Mouse (Mus musculus): Measurements from ENCODE around the gene Dll3. TPM values are rescaled to one million over a fixed set of nuclear protein-coding genes. Genes with fewer than 3 reads are reported as not detected.

Gene Dll3
- total and polyA plus RNA-seq, 2 experiments from 2014 or later = 17.3 to 17.6 TPM

GRCm38 (mm10) chr7:28268042-28268531, 34.0 kb downstream of the Dll3 start:
- under 1% methylated on average over 34 of the region's 62 CpGs for WGBS
- Histone ChIP-seq H3K4me3 (ENCODE audit: low read depth, low read length) (peak overlapping the region; percentile 94), H3K27ac (ENCODE audit: low read depth, low read length) (peak overlapping the region; percentile 93), H3K4me2 (ENCODE audit: low read depth, low read length, poor library complexity, severe bottlenecking) (peak overlapping the region; percentile 81), H3K4me1 (ENCODE audit: insufficient read depth, low read length) (no peaks in the 10 kb centered on the region; the same call in 1 of the 2 replicates), H3K27me3 (ENCODE audit: insufficient read depth, low read length) (no peaks in the 10 kb centered on the region), H3K9me3 (ENCODE audit: low read length) (no peaks in the 10 kb centered on the region), H3K9ac (replicated peaks; ENCODE audit: low read length, poor library complexity, severe bottlenecking) (peak overlapping the region; percentile 99), H3K36me3 (ENCODE audit: insufficient read depth, low read length) (peaks cover 4% of the 10 kb centered on the region; the same call in 1 of the 2 replicates)
- peak; percentile 30 for DNase-seq (ENCODE audit: low spot score)
- ATAC-seq (ENCODE audit: low FRiP score) = peak; percentile 77
- TF ChIP-seq CTCF (IDR thresholded peaks at IDR 0.05) = no peak

- Histone ChIP-seq H3K4me1 (ENCODE audit: insufficient read depth, low read length) (no peaks in the 10 kb centered on the region; the same call in 1 of the 2 replicates), H3K27ac (ENCODE audit: low read depth, low read length) (peak within 1 kb of the TSS; percentile 93), H3K4me2 (ENCODE audit: low read depth, low read length, poor library complexity, severe bottlenecking) (peak within 1 kb of the TSS; percentile 81), H3K9me3 (ENCODE audit: low read length) (no peaks in the 10 kb centered on the region), H3K4me3 (ENCODE audit: low read depth, low read length) (peak within 1 kb of the TSS; percentile 94), H3K9ac (replicated peaks; ENCODE audit: low read length, poor library complexity, severe bottlenecking) (peak within 1 kb of the TSS; percentile 99), H3K27me3 (ENCODE audit: insufficient read depth, low read length) (no peaks in the 10 kb centered on the region), H3K36me3 (ENCODE audit: insufficient read depth, low read length) (peaks cover 1% of the 10 kb centered on the region; the same call in 1 of the 2 replicates)
- WGBS = 7% methylated on average over 57 of the region's 57 CpGs
- peak; percentile 49 for TF ChIP-seq CTCF (IDR thresholded peaks at IDR 0.05)
- ATAC-seq (ENCODE audit: low FRiP score) (peak; percentile 93), DNase-seq (ENCODE audit: low spot score) (peak; percentile 96)
Observed at GRCm38 (mm10) chr7:28267129-28268041, 34.7 kb downstream of the Dll3 start, which contains the start of gene Eid2. TSS of gene Eid2 (plus strand) at chr7:28267881.

DNA sequence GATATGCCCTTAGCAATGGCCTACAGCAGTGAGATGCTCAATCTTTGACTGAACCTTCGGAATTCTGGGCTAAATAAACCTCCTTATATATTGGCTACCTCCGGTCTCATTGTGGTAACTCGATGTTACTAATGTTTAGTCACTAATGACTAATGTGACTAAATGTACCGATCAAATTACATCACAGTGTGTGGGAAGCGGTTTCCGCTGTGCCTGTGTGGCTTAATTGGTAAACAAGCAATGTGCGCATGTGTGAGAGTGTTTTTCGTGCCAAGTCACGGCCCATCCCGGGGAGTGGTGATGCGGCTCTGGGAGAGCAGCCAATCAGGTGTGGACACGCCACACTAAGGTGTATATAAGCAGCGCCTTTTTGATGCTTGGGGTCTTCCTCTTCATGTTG, 36.6 kb downstream of the Dll3 start:
- 92% methylated on average over 13 of the region's 13 CpGs for WGBS
- no peak for TF ChIP-seq CTCF (IDR thresholded peaks at IDR 0.05)

GRCm38 (mm10) chr7:28263786-28264185, 38.3 kb downstream of the Dll3 start:
- Histone ChIP-seq H3K4me3 (ENCODE audit: low read depth, low read length) (no peak overlapping the region), H3K36me3 (ENCODE audit: insufficient read depth, low read length) (no peaks in the 10 kb centered on the region), H3K4me1 (ENCODE audit: insufficient read depth, low read length) (no peaks in the 10 kb centered on the region), H3K27me3 (ENCODE audit: insufficient read depth, low read length) (no peaks in the 10 kb centered on the region), H3K9ac (replicated peaks; ENCODE audit: low read length, poor library complexity, severe bottlenecking) (no peak overlapping the region), H3K9me3 (ENCODE audit: low read length) (no peaks in the 10 kb centered on the region), H3K27ac (ENCODE audit: low read depth, low read length) (no peak overlapping the region), H3K4me2 (ENCODE audit: low read depth, low read length, poor library complexity, severe bottlenecking) (no peak overlapping the region)
- no peak for ATAC-seq (ENCODE audit: low FRiP score)
- WGBS = 7% methylated on average over 15 of the region's 15 CpGs
- TF ChIP-seq CTCF (IDR thresholded peaks at IDR 0.05) = peak; percentile 46; the same call in 1 of the 2 replicates
- DNase-seq (ENCODE audit: low spot score) = peak; percentile 14

More for the DNA sequence above, 36.6 kb downstream of the Dll3 start:
- Histone ChIP-seq H3K27ac (ENCODE audit: low read depth, low read length) (no peak overlapping the region), H3K9ac (replicated peaks; ENCODE audit: low read length, poor library complexity, severe bottlenecking) (no peak overlapping the region), H3K27me3 (ENCODE audit: insufficient read depth, low read length) (no peaks in the 10 kb centered on the region), H3K9me3 (ENCODE audit: low read length) (no peaks in the 10 kb centered on the region), H3K4me3 (ENCODE audit: low read depth, low read length) (no peak overlapping the region), H3K36me3 (ENCODE audit: insufficient read depth, low read length) (no peaks in the 10 kb centered on the region), H3K4me1 (ENCODE audit: insufficient read depth, low read length) (no peaks in the 10 kb centered on the region; the same call in 1 of the 2 replicates), H3K4me2 (ENCODE audit: low read depth, low read length, poor library complexity, severe bottlenecking) (no peak overlapping the region)
- ATAC-seq (ENCODE audit: low FRiP score) = no peak
- no peak for DNase-seq (ENCODE audit: low spot score)

DNA sequence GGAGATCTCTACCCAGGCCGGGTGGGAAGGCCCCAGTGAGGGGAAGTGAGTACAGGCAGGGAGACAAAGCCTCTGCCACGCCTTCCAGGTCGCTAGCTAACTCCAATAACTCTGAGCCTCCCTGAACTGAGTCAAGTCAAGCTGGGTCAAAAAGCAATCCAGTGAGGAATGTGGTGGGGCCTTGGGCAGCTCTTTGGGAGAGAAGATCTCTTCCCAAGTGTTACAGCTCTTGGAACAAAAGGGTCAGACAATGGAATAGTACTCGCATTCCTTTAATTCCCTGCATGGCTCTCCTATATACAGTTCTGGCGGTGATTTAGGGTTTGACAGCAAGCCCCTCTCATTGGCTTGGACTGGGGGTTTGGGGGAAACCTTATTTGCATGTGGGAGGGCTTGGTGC, 39.2 kb downstream of the Dll3 start:
- DNase-seq (ENCODE audit: low spot score) (no peak), ATAC-seq (ENCODE audit: low FRiP score) (no peak)
- no peaks in the 10 kb centered on the region for H3K27me3 ChIP-seq (ENCODE audit: insufficient read depth, low read length)
- H3K9ac ChIP-seq (replicated peaks; ENCODE audit: low read length, poor library complexity, severe bottlenecking) = no peak overlapping the region
- TF ChIP-seq CTCF (IDR thresholded peaks at IDR 0.05) = no peak
- no peak overlapping the region for H3K27ac ChIP-seq (ENCODE audit: low read depth, low read length)
- H3K36me3 ChIP-seq (ENCODE audit: insufficient read depth, low read length) = no peaks in the 10 kb centered on the region
- H3K4me3 ChIP-seq (ENCODE audit: low read depth, low read length) = no peak overlapping the region
- no peaks in the 10 kb centered on the region for H3K9me3 ChIP-seq (ENCODE audit: low read length)
- WGBS = 42% methylated on average over 5 of the region's 5 CpGs
- H3K4me2 ChIP-seq (ENCODE audit: low read depth, low read length, poor library complexity, severe bottlenecking) = no peak overlapping the region
- H3K4me1 ChIP-seq (ENCODE audit: insufficient read depth, low read length) = no peaks in the 10 kb centered on the region

GRCm38 (mm10) chr7:28255476-28255875, 46.6 kb downstream of the Dll3 start:
- 84% methylated on average over 6 of the region's 6 CpGs for WGBS
- TF ChIP-seq CTCF (IDR thresholded peaks at IDR 0.05) = peak; percentile 49
- no peak for DNase-seq (ENCODE audit: low spot score)

More at GRCm38 (mm10) chr7:28255476-28255875, 46.6 kb downstream of the Dll3 start:
- H3K36me3 ChIP-seq (ENCODE audit: insufficient read depth, low read length) = no peaks in the 10 kb centered on the region
- no peaks in the 10 kb centered on the region for H3K27me3 ChIP-seq (ENCODE audit: insufficient read depth, low read length)
- 0 out of 2 replicates have a peak, but pooled peaks cover 3% of the 10 kb centered on the region for H3K9me3 ChIP-seq (ENCODE audit: low read length)
- H3K27ac ChIP-seq (ENCODE audit: low read depth, low read length) = no peak overlapping the region
- H3K4me1 ChIP-seq (ENCODE audit: insufficient read depth, low read length) = no peaks in the 10 kb centered on the region
- H3K4me2 ChIP-seq (ENCODE audit: low read depth, low read length, poor library complexity, severe bottlenecking) = no peak overlapping the region
- no peak overlapping the region for H3K4me3 ChIP-seq (ENCODE audit: low read depth, low read length)
- no peak overlapping the region for H3K9ac ChIP-seq (replicated peaks; ENCODE audit: low read length, poor library complexity, severe bottlenecking)
- no peak for ATAC-seq (ENCODE audit: low FRiP score)

Measured in midbrain, postnatal 0 days (tissue).